Mouse (Mus musculus) monocyte, adult 5-6 weeks (primary cell): Measurements from ENCODE around the gene Dennd4a. TPM values are rescaled to one million over a fixed set of nuclear protein-coding genes. Genes with fewer than 3 reads are reported as not detected.

Experiments
- ATAC-seq: fragments of 153-309, 156-312 bp; replicated peaks from 2 replicates; pipeline ENCODE4 v1.8.0; 2017; ENCODE audit warnings: mild to moderate bottlenecking; ENCODE audit not compliant: low TSS enrichment, insufficient number of reproducible peaks, severe bottlenecking, poor library complexity, low FRiP score
- total RNA-seq: library from RNA; stranded (forward); fragments of 200-1000, 200-491, 200-594 nt; gene quantifications from 3 replicates; pipeline ENCODE4 v1.2.3, GENCODE M21; 2017

The Dennd4a gene
- 221 to 285 TPM (median 274 TPM) in 3 replicates for total RNA-seq

GRCm38 (mm10) chr9:64810822-64811537 is at the start of gene Dennd4a:
Dennd4a (plus strand) TSS chr9:64811340.
- ATAC-seq, result peak; percentile 92

- ATAC-seq, result no peak
Observed at GRCm38 (mm10) chr9:64764824-64765223, 46.3 kb upstream of the Dennd4a start.

GRCm38 (mm10) chr9:64766136-64766535 is 45.0 kb upstream of the Dennd4a start:
- ATAC-seq, result no peak

GRCm38 (mm10) chr9:64767796-64768195 is 43.3 kb upstream of the Dennd4a start:
- no peak for ATAC-seq

GRCm38 (mm10) chr9:64769066-64769695 is 42.0 kb upstream of the Dennd4a start:
- no peak for ATAC-seq

GRCm38 (mm10) chr9:64769911-64770310 is 41.2 kb upstream of the Dennd4a start:
- ATAC-seq, result no peak

- no peak for ATAC-seq
Observed at GRCm38 (mm10) chr9:64770411-64770849, 40.7 kb upstream of the Dennd4a start.

- no peak for ATAC-seq
Observed at GRCm38 (mm10) chr9:64771236-64771635, 39.9 kb upstream of the Dennd4a start.

GRCm38 (mm10) chr9:64773254-64773653 is 37.9 kb upstream of the Dennd4a start:
- no peak for ATAC-seq

- no peak for ATAC-seq
Observed at GRCm38 (mm10) chr9:64773936-64774335, 37.2 kb upstream of the Dennd4a start.

- no peak for ATAC-seq
Observed at GRCm38 (mm10) chr9:64774411-64774811, 36.7 kb upstream of the Dennd4a start.

- ATAC-seq, result no peak
Observed at GRCm38 (mm10) chr9:64774883-64775282, 36.3 kb upstream of the Dennd4a start.

GRCm38 (mm10) chr9:64775491-64775890 is 35.6 kb upstream of the Dennd4a start:
- ATAC-seq, result no peak

GRCm38 (mm10) chr9:64777441-64777987 is 33.6 kb upstream of the Dennd4a start:
- ATAC-seq, result no peak

GRCm38 (mm10) chr9:64778151-64778550 is 33.0 kb upstream of the Dennd4a start:
- ATAC-seq, result no peak

- peak; percentile 55; the same call in 1 of the 2 replicates for ATAC-seq
Observed at GRCm38 (mm10) chr9:64779628-64780027, 31.5 kb upstream of the Dennd4a start.

GRCm38 (mm10) chr9:64783511-64783910 is 27.6 kb upstream of the Dennd4a start:
- no peak for ATAC-seq

GRCm38 (mm10) chr9:64784841-64785240 is 26.3 kb upstream of the Dennd4a start:
- ATAC-seq, result peak; percentile 73

- no peak for ATAC-seq
Observed at GRCm38 (mm10) chr9:64786216-64786905, 24.8 kb upstream of the Dennd4a start.
